Mouse (Mus musculus) A20 (cell line): ENCODE data around the gene Ptpn7.

Source experiments
- DNase-seq: peaks from one replicate; pipeline ENCODE4 v3.0.0-alpha.2; 2011; ENCODE audit warnings: low read depth, low spot score

Ptpn7 gene

DNA sequence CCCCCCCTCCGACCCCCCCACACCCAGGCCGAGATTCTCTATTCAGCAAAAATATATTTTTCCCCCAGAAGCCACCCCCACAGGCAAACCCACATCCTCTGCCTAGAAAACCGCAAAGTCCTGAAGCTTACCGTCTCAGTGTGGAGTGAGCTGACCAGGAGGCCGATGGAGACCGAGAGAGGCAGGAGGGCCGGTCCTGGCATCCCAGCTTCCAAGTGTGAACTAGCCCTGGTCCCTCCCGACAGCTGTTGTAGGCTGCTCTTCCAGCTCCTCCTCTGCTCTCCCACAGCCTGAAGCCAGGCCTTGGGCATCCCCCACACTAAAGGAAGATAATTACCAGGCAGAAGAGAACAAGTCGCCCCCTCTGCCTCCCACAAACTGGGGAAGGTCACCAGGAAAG lies 3.5 kb upstream of the Ptpn7 start:
- no peak for DNase-seq

DNA sequence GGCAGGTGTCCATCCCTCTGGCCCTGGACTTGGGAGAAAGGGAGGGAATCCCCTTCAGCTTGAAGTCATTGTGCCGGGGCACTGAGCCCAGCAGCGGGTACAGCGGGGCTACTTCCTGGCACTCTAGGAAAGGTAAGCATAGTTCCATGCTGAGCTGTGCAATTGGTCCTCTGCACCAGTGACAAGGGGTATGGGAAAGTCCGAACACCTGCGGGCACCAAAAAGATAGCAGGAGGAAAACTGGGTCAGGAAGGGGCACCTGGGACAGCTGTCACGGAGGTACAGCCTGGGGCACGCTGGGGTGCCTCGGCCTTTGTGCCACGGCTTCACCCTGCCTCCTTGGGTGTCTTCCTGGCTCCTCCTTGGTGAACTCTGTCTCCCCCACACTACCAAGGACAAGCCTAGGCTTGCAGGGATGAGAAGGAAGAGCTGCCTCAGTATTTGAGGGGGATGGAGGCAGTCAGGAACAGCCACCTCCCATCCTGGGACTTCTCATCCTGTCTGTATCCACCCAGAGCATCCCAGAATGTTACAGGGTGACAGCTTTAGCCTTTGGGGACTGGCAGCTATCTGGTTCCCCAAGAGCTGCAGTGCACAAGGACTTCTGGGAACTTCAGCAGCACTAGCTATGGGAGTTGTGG lies 2.8 kb upstream of the Ptpn7 start:
- DNase-seq, result no peak

DNA sequence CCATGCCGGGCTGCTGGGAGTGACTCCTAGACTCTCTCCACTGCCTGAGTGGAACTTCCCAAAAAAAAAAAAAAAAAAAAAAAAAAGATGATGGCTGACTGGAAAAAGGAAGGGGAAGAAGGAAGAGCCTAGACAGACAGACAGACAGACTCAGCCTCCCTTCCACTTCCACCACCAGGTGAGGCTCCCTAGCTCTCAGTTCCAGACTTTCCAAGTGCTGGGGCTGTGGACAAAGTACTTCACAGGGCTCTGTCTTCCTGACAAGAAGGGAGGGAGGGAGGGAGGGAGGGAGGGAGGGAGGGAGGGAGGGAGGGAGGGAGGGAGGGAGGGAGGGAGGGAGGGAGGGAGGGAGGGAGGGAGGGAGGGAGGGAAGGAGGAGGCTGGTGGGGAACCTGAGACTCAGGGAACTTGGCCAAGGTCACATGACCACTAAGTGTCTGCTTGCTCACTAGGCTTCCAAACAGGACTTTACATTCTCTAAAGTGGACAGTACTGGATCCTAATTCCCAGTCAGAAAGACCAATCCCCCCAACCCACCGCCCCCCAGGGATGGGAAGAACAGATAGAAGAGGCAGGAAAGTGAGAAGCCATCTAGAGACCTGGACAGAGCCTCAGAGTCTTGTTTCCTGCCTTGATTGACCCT lies 2.0 kb upstream of the Ptpn7 start:
- DNase-seq, result no peak

DNA sequence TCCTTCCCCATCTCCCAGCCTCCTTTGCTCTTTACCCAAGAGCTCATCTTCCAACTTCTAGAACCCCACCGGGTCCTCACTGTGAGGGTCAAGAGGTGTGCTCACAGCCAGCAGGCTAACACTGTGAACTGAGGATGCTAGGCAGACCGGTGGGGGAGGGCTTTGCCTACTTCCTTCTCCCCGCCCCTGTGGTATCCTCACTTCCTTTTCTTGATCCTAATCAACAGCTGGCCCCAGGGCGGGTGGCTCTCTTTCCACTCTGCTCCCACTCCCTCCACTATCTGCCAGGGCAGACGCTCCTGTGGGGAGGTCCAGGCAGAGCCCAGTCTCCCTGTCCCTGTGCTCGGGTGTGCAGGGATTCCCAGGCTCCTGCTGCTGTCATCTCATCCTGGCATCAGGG lies 1.5 kb upstream of the Ptpn7 start:
- DNase-seq, result peak; percentile 66

DNA sequence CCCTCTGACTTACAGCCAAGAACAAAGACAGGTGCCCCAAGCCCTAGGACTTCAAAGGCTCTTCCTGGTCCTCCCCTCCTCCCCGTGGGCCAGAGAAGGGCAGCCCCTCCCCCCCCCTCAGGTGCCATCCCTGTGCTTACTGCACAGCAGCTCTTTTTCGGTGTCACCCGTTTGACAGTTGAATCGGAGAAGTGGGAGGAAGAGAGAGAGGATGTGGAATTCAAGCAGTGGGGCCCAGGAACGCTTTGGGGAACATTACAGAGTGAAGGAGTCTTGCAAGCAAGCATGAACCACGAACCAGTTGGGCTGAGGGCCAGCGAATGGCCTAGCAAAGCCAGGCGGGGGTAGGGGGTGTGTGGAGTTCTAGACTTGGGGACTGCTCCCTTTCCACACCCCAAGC lies 940 bp upstream of the Ptpn7 start:
- DNase-seq, result no peak

DNA sequence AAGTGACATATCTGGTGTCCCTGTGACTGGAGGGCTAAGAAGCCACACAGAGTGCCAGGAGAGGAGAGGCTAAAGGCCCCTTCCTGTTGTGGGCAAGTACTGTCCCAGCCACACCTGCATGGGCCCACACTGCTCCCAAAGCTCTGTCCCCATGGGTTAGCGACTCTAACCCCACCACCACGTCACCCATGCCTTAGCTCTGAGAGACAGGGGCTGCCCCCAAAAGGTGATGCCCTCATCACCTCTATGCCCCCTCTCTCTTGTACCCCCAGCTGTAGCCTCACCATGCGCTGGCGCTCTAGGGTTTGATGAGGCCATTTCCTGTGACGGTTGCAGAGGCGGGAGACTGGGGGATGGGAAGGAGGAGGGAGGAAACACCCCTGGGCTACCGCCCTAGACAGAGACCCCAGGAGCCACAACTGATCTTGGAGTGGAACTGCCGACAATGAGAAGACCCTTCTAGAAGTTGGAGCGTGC lies 431 bp downstream of the Ptpn7 start:
- DNase-seq, result no peak

DNA sequence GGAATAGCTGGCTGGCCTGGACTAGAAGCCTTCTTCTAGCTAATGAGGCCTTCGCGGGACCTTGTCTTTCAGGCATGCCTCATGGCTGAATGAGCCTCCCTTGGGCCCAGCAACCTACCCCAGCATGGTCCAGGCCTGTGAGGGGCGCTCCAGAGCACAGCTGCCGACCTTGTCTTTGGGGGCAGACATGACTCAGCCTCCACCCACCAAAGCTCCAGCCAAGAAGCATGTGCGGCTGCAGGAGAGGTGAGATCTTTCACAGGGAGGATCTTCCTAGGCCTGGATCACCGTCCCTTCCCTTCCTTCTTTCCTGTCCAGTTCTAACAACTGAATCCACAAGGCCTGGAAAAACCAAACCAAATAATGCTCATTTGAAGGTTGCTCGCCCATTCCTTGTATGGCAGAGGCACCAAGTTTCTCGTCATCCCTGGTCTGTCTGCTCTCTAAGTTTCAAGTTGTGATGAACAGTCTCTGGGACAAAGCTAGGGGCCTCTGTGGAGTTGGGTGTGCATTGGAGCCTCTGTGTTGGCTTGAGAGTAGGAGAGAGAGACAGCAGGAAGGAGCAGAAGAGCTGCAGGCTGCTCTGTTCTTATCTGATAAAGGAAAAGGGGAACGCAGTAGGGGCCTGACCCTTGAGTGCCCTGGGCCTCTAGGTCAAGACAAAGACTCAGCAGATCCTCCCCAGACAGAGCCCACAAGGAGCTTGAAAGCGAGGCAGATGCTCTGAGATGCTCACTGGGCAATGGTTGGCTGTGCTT lies 1.4 kb downstream of the Ptpn7 start:
- DNase-seq, result no peak

DNA sequence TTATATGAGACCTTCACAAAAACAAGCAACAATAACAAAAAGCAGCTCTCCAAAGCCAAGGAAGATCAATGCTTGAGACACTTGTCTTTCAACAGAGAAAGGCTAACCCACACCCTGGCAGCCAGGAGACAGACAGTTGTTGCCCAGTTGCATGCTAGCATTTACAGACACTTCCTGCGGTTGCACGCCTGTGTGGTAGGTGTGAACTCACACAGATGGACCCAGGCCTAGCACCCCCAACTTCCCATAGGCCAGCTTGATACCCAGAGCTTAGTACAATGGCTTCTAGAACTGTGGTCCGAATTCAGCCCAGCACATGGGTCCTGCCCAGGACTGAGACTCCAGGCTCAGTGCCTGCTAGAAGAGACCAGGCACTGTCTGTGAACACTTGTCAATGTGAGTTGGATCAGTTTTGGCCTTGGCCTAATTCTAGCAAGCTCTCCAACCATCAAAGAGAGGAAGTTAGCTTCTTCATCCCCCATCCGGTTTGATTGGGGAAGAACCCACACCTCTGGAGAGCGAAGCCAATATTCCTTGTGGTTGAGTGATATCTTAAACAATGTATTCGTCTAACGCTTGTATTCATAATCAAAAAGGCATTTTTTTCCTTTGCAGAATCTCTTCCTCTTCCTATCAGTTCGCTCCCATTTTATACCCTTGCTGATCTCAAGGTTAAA lies 2.7 kb downstream of the Ptpn7 start:
- no peak for DNase-seq

DNA sequence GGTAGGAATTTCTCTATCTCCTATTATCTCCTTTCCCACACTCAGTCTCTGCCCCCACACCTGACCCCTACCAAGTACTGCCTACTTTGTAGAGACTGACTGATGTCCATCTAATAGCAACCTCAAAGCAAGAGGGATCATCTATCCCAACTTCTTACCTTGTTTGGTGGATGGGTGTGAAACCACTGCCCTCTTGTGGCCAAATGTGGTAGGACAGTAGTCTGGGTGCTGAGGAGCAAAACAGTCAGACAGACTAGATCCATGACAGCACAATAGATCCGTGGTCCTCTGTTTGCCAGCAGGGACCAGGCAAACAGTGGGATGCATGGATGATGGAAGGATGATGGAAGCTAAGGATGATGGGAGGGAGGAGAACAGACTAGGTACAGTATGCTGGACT lies 4.0 kb downstream of the Ptpn7 start:
- DNase-seq, result peak; percentile 75

DNA sequence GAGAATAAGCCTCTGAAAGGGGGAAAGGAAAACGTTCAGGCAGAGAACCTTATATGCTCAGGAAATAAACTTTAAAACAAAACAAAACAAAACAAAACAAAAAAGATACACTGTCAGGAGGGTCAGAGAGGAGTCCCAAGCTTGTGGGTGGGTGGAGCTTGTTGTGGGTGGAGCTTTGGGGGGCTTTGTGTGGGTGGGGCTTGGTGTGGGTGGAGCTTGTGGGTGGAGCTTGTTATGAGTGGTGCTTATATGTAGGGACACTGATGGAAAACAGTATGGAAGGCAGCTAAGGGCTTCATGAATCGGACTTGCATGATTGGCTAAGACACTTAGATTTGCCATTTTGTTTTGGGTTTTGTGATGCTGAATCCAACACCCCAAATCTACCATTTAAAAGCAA lies 7.4 kb downstream of the Ptpn7 start:
- peak; percentile 45 for DNase-seq

DNA sequence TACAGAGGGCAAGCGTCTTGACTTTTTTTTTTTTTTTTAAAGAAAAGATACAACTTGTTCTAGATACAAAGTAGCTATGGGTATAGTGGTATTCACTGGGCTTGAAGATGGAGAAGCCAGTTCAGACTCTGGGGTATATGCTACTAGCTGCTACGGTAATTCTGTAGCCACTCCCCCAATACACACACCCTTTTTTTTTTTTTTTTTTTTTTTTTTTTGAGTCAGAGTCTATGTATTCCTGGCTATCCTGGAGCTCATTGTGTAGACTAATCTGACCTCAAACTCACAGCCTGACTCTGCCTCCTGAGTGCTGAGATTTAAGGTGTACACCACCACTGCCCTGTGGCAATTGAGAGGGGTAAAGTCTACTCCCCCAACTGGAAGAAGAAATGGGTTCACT lies 10.0 kb downstream of the Ptpn7 start:
- DNase-seq, result no peak

DNA sequence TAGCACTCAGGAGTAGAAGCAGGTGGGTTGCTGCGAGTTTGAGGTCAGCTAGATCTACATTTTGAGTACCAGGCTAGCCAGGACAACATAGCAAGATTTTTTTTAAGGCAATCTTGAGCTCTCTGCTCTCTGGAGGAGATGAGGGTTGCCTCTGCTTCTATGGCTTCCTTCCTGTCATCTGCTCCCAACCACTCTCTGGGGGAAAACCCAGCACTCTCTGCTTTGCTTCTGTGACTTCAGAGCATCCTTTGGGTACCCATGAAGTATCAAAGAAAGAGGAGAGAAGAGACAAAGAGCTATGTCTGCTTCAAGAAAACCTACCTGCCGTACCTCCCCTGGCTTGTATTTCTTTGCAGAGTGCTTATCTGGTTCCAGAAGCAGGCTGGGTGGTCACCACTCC lies 11.4 kb downstream of the Ptpn7 start:
- DNase-seq, result no peak

DNA sequence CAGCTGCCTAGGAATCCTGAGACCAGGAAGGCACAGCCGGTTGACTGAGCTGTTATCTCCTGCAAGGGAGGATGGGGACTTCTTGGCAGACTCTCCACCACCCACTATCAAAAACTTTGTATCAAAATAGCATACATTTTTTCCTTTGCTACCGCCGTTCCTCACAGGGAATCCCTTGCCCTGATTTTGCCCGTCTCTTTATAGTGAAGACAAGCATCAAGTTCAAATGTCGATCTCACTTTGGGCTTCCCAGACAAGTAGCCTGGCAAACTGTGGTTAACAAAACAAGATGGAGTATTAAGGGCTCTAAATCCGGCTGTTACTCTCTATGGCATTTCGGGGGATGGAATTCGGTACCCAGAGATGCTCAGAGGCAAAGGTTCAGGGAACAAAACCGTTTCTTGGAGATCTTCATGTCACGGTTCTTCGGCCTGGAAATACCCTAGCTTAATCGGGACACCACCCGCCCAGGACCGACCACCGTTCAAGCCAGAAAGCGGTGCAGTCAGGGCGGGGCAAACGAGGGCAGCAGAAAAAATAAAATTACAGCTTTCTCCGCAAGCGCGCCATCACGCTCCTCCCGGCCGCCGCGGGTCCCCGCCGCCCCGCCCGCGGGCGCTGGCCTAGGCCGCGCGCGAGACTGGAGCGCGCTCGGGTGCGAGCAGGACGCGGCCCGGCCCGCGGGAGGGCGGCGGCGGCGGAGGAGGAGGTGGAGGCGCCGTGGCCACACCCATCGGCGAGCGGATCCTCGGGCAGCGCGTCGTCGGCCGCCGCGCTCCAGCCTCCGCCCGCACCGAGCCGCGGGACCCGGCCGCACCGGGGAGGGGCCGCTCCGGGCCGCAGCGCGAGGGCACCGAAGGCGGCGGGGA lies 13.8 kb downstream of the Ptpn7 start, which contains the start of gene Arl8a:
TSS of gene Arl8a (plus strand) at position 748 of the 869 bp plus-strand sequence.
- DNase-seq, result peak; percentile 83

DNA sequence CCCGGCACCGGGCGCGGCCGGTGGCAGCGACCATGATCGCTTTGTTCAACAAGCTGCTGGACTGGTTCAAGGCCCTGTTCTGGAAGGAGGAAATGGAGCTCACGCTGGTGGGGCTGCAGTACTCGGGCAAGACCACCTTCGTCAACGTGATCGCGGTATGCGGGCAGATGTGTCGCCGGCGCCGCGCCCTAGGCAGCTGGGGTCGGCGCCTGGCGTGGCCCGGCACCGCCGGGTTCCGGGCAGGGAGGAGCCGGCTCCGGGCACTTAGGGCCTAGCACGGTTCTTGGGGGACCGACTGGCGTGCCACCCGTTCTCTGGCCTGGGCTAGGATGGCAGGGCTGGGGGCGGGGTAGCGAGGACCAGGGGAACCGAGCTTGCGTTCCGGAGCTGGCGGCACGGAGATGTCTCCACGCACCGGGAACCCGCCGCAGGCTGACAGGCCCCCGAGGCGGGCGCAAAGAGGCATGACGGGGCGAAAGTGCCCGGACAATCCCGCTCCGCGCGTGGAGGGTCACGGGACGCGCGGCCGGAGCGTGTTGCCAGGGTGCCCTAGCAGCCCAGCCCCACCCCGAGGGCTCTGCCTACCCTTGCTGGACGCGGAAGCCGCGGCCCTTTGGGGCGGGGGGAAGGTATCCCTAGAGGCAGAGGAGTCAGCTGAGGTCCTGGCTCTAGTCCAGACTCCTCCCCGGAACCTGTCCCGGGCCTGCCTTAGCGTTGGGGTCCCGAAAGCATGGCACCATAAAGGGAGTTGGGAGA lies 14.6 kb downstream of the Ptpn7 start:
- DNase-seq, result peak; percentile 83

DNA sequence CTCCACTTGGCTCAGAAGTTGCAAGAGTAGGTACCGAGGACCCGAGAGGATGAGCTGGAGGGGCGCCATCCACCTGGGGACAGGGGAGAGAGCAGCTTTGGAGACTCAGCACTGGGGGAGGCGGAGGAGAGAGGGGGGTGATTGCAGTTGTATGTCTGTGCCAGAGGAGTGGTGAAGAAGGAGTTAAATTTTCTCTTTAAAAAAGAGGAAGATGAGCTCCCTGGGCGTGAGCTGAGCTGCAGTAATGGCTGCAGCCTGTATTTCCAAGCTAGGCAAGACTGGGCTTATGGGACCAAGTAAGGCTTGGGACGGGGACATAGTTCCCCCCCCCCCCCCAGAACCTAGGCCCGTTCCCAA lies 15.2 kb downstream of the Ptpn7 start:
- DNase-seq, result no peak

DNA sequence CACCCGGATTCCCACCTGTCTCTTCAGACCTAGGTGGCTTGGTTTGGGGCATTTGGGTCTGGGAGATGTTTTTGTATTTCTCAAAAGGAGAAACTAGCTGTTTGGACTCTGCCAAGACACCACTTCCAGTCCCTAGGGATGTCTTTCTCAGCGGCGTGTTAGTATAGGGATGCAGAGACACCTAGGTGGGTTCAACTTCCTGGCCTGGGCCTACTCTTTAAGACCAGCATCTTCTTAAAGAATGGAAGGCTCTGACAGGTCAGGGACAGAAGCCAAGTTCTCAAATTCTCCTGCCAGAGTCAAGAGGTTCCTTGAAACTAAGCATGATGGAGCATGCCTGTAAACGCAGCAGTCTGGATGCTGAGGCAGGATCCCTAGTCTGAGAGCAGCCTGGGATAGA lies 16.0 kb downstream of the Ptpn7 start:
- DNase-seq, result no peak

DNA sequence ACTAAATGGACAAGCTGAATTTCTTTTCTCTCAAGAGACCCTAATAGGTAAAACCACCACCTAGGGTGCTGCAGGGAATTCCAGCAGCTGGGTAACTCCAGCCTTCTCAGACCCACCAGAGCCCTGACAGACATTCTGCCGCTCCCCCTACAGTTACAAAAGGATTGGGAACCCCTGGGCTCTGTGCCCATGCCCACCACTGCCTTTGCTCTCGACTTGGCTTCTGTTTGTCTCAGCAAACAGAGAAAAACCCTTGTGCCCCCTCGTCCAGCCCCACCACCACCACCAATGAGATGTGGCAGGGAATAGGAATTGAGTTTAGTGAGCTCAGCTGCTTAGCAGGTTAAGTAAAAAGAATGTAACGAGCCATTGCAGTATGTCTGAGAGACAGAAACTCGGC lies 16.5 kb downstream of the Ptpn7 start:
- DNase-seq, result no peak

DNA sequence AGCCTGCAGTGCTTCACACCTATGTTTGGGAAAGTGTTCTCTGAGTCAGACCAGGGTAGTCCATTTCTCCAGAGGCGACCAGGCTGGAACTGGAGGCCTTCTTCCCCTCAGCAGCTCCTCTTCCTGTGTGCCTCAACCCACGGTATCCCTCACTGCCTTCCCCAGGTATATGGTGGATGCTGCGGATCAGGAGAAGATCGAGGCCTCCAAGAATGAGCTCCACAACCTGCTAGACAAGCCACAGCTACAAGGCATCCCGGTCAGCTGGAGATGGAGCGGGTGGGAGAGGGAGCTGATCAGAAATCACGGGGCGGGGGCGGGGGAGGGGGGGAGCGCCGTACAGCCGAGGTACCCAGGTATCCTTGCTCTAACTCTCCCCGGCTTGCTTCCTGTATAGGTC lies 21.5 kb downstream of the Ptpn7 start:
- no peak for DNase-seq

DNA sequence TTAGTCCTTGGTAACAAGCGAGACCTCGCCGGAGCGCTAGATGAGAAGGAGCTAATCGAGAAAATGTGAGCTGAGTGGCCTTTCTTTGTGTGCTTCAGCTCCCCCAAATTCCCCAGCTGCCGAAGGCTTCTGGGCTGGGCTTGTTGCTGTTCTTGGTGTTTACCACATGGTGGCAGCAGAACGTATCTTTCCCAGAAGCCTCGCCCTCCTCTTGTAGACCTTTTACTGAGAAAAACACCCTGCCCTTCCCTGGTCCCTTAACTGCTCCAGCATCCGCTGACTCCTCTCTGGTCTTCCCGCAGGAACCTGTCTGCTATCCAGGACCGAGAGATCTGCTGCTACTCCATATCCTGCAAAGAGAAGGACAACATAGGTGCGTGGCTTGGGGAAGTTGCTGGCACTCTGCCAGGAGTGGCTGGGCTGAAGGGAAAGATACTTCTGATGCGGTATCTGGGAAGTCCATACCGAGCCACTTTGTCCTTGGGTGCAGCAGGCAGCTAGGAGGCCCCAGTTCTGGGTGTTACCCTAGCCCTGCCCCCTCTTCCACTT lies 22.0 kb downstream of the Ptpn7 start:
- DNase-seq, result peak; percentile 73

DNA sequence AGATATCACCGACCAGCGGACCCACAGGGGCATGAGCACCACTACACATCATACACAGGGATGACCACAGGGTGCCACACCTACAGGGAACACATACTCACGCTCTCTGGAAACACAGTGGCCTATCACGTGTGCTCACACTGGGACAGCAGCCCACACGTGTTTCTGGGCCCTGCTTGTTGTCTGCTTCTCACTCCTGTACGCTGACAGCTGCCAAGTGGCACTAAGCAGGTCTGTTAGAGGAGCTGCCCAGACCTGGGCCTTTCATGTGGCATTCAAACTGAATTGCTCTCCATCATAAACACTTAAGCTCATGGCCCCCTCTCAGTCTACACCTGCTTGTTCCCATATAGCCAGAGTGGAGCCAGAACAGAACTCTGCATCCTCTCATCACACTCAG lies 23.8 kb downstream of the Ptpn7 start:
- no peak for DNase-seq
